Mouse (Mus musculus) CD4-positive, CD25-positive, alpha-beta regulatory T cell (primary cell): ENCODE results near the gene Gm2016. TPM values are rescaled to one million over a fixed set of nuclear protein-coding genes. Genes with fewer than 3 reads are reported as not detected.

Experiments
- polyA plus RNA-seq: library from polyadenylated mRNA; unstranded; fragments of 100-300 nt; shearing (Covaris generic); gene quantifications from one replicate; pipeline ENCODE4 v1.2.1, GENCODE M21; 2017

Gm2016 gene
- not detected for polyA plus RNA-seq

GRCm38 (mm10) chr12:87873772-87874171 lies at the start of gene Gm2016:
Gm2016 (plus strand) TSS chr12:87874072.

DNA sequence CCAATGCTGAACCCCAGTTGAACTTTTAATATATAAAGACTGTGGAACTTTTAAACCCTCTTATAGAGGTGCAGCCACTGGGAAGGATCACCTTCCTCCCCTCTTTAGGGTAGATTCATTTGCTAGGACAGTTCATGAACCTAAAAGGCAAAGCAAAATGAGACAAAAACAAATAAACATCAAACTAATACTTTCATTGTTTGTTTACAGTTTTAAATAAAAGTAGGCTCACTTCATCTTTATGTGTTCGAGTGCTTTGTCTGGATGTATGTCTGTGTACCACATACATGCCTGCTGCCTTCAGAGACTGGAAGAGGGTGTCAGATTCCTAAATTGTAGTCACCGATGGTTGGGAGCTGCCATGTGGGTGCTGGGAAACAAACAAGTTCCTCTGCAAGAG lies 31.6 kb upstream of the Gm2016 start, which contains the start of gene Gm2001:
TSS of gene Gm2001 (minus strand) at position 101 of the 400 bp plus-strand sequence.

DNA sequence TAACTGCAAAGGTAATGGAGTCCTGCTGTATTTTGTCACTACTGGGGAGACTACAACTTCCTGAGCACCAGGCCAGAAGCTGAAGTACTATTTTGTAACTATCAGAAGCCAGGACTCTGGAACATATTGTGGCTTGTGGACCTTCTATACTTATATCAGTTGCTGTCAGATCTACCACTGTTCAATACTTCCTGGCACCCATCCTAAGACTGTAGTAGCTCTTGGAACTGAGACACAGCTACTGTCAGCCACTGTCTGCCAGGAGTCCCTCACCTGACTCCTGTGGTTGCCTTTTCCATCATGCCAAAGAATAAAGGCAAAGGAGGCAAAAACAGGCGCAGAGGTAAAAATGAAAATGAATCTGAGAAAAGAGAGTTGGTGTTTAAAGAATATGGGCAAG lies 21.2 kb downstream of the Gm2016 start, which contains the start of gene Gm2022:
TSS of gene Gm2022 (plus strand) at position 301 of the 400 bp plus-strand sequence.

DNA sequence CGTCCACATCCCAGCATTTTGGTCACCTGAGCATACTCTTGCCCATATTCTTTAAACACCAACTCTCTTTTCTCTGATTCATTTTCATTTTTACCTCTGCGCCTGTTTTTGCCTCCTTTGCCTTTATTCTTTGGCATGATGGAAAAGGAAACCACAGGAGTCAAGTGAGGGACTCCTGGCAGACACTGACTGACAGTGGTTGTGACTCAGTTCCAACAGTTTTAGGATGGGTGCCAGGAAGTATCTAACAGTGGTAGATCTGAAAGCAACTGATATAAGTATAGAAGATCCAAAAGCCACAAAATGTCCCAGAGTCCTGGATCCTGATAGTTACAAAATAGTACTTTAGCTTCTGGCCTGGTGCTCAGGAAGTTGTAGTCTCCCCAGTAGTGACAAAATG lies 45.8 kb downstream of the Gm2016 start, which contains the start of gene Gm2035:
TSS of gene Gm2035 (minus strand) at position 137 of the 400 bp plus-strand sequence.

Other genes starting within 250 kb of the Gm2016 start
- gene Gm16381, start 229.5 kb upstream of the Gm2016 start, polyA plus RNA-seq = 0.56 TPM
- gene Gm21319, start 98.3 kb upstream of the Gm2016 start, polyA plus RNA-seq = 0.10 TPM
- gene Gm21936, start 78.6 kb upstream of the Gm2016 start, polyA plus RNA-seq = not detected
- not detected for gene BB287469, start 57.5 kb upstream of the Gm2016 start, polyA plus RNA-seq
- 0.56 TPM for gene Gm2001, start 31.7 kb upstream of the Gm2016 start, polyA plus RNA-seq
- not detected for gene Gm2022, start 21.3 kb downstream of the Gm2016 start, polyA plus RNA-seq
- gene Gm2035, start 45.8 kb downstream of the Gm2016 start, polyA plus RNA-seq = not detected
- gene Gm2042, start 80.0 kb downstream of the Gm2016 start, polyA plus RNA-seq = not detected
- gene Gm2075, start 137.8 kb downstream of the Gm2016 start, polyA plus RNA-seq = not detected
- not detected for gene Gm6803, start 144.7 kb downstream of the Gm2016 start, polyA plus RNA-seq
- gene Gm2056, start 152.9 kb downstream of the Gm2016 start, polyA plus RNA-seq = not detected
- gene Gm16368, start 209.6 kb downstream of the Gm2016 start, polyA plus RNA-seq = not detected